Mouse (Mus musculus): Measurements from ENCODE around the gene Hes5. TPM values are rescaled to one million over a fixed set of nuclear protein-coding genes. Genes with fewer than 3 reads are reported as not detected.
A peak's percentile ranks its signal among the peaks of the same experiment; 100 is the strongest.

The Hes5 gene
- polyA plus RNA-seq, 2 experiments: 0.04 TPM; not detected in 1

DNA sequence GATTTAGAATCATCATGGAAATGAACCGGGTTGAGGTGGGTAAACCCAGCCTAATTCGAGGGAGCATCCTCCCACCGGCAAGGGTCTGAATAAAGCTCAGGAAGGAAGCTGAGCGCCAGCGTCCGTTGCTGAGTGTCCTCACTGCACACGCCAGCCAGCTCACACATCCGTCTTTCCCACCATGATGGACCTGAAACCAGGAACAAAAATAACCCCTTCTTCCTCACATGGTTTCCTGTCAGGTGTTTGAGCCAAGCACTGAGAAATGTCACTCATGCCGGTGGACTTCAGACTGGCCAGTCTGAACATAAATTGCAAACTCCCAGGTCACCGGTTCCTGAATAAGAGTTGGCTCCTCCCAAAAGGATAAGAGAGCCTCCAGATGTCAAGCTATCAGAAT, 45.4 kb upstream of the Hes5 start:
- Histone ChIP-seq H3K4me3 (ENCODE audit: insufficient read depth in 1 of 2, low read depth in 2 of 2, low read length in 2 of 2) (no peak overlapping the region), H3K4me1 (replicated peaks; ENCODE audit: control insufficient read depth in 2 of 2, insufficient read depth in 2 of 2, low read length in 1 of 2) (peaks cover 60 to 72% of the 10 kb centered on the region in 2 experiments), H3K27ac (peak overlapping the region; percentile 97), H3K36me3 (replicated peaks; ENCODE audit: control insufficient read depth, insufficient read depth, low read depth) (peaks cover 49% of the 10 kb centered on the region), H3K4me2 (ENCODE audit: low read depth) (peak overlapping the region; percentile 6; the same call in 1 of the 2 replicates), H3K9ac (replicated peaks) (no peak overlapping the region; the same call in 1 of the 2 replicates), H3K9me3 (ENCODE audit: control insufficient read depth, low read length) (no peaks in the 10 kb centered on the region), H3K27me3 (ENCODE audit: control insufficient read depth, insufficient read depth, low read length) (no peaks in the 10 kb centered on the region)
- WGBS (ENCODE audit: insufficient replicate concordance): 34% methylated on average over 10 of the region's 10 CpGs
- no peak for ATAC-seq (ENCODE audit: insufficient read depth)
- no peak for TF ChIP-seq EP300 (IDR thresholded peaks at IDR 0.05; ENCODE audit: low read depth)
- no peak for TF ChIP-seq CTCF (IDR thresholded peaks at IDR 0.05; ENCODE audit: low read depth)
- DNase-seq (ENCODE audit: low read depth in 3 of 3, low spot score in 3 of 3): no peak

GRCm38 (mm10) chr4:154916662-154917061, 44.1 kb upstream of the Hes5 start:
- Histone ChIP-seq H3K4me1 (replicated peaks; ENCODE audit: control insufficient read depth in 2 of 2, insufficient read depth in 2 of 2, low read length in 1 of 2) (peaks cover 50 to 61% of the 10 kb centered on the region in 2 experiments), H3K9ac (replicated peaks) (no peak overlapping the region), H3K4me3 (ENCODE audit: insufficient read depth in 1 of 2, low read depth in 2 of 2, low read length in 2 of 2) (no peak overlapping the region), H3K27me3 (ENCODE audit: control insufficient read depth, insufficient read depth, low read length) (no peaks in the 10 kb centered on the region), H3K36me3 (replicated peaks; ENCODE audit: control insufficient read depth, insufficient read depth, low read depth) (peaks cover 61% of the 10 kb centered on the region), H3K9me3 (ENCODE audit: control insufficient read depth, low read length) (no peaks in the 10 kb centered on the region), H3K4me2 (ENCODE audit: low read depth) (no peak overlapping the region), H3K27ac (peak overlapping the region; percentile 97)
- no peak for DNase-seq (ENCODE audit: low read depth in 3 of 3, low spot score in 3 of 3)
- TF ChIP-seq CTCF (IDR thresholded peaks at IDR 0.05; ENCODE audit: low read depth): no peak
- no peak; the same call in 1 of the 2 replicates for TF ChIP-seq EP300 (IDR thresholded peaks at IDR 0.05; ENCODE audit: low read depth)
- ATAC-seq (ENCODE audit: insufficient read depth): peak; percentile 26
- WGBS (ENCODE audit: insufficient replicate concordance): 38% methylated on average over 4 of the region's 4 CpGs

- peak overlapping the region; percentile 76 for H3K4me2 ChIP-seq (ENCODE audit: low read depth)
- WGBS (ENCODE audit: insufficient replicate concordance): 91% methylated on average over 4 of the region's 4 CpGs
- peak overlapping the region; percentile 5 to 30 for H3K4me3 ChIP-seq (ENCODE audit: insufficient read depth in 1 of 2, low read depth in 2 of 2, low read length in 2 of 2)
- H3K4me1 ChIP-seq (replicated peaks; ENCODE audit: control insufficient read depth in 2 of 2, insufficient read depth in 2 of 2, low read length in 1 of 2): peaks cover 27 to 42% of the 10 kb centered on the region in 2 experiments
- no peak overlapping the region for H3K27ac ChIP-seq
- no peaks in the 10 kb centered on the region for H3K27me3 ChIP-seq (ENCODE audit: control insufficient read depth, insufficient read depth, low read length)
- DNase-seq (ENCODE audit: low read depth in 3 of 3, low spot score in 3 of 3) (no peak), ATAC-seq (ENCODE audit: insufficient read depth) (no peak)
- H3K36me3 ChIP-seq (replicated peaks; ENCODE audit: control insufficient read depth, insufficient read depth, low read depth): peaks cover 89% of the 10 kb centered on the region
- peak overlapping the region; percentile 40 for H3K9ac ChIP-seq (replicated peaks)
- H3K9me3 ChIP-seq (ENCODE audit: control insufficient read depth, low read length): no peaks in the 10 kb centered on the region
- TF ChIP-seq EP300 (IDR thresholded peaks at IDR 0.05; ENCODE audit: low read depth): no peak
- TF ChIP-seq CTCF (IDR thresholded peaks at IDR 0.05; ENCODE audit: low read depth): no peak
Measured at GRCm38 (mm10) chr4:154922291-154922690, 38.4 kb upstream of the Hes5 start.

DNA sequence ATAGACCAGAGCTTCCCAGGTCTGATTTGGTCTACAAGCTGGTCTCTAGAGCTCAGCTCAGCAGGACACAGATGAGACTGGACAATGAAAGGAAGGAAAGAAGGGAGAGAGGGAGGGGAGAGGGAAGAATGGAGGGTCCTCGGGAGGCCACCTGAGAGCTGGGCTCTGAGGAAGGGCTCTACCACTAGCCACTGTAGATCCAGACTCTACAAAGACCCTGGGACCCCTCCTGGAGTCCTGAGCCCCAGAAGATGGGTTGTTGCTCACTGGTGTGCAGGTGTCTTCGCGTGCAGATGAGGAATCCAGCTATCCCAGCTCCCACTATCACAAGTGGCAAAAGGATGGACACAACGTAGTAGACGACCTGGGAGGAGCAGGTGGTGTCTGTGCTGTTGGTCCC, 37.8 kb upstream of the Hes5 start:
- peak overlapping the region; percentile 40 for H3K9ac ChIP-seq (replicated peaks)
- H3K4me1 ChIP-seq (replicated peaks; ENCODE audit: control insufficient read depth in 2 of 2, insufficient read depth in 2 of 2, low read length in 1 of 2): peaks cover 25 to 36% of the 10 kb centered on the region in 2 experiments
- no peaks in the 10 kb centered on the region for H3K9me3 ChIP-seq (ENCODE audit: control insufficient read depth, low read length)
- H3K4me2 ChIP-seq (ENCODE audit: low read depth): peak overlapping the region; percentile 76
- 87% methylated on average over 5 of the region's 5 CpGs for WGBS (ENCODE audit: insufficient replicate concordance)
- DNase-seq (ENCODE audit: low read depth in 3 of 3, low spot score in 3 of 3) (no peak), ATAC-seq (ENCODE audit: insufficient read depth) (no peak)
- peak overlapping the region; percentile 0 to 30; a peak in 2 of 4 replicates for H3K4me3 ChIP-seq (ENCODE audit: insufficient read depth in 1 of 2, low read depth in 2 of 2, low read length in 2 of 2)
- no peak for TF ChIP-seq CTCF (IDR thresholded peaks at IDR 0.05; ENCODE audit: low read depth)
- TF ChIP-seq EP300 (IDR thresholded peaks at IDR 0.05; ENCODE audit: low read depth): no peak
- peaks cover 83% of the 10 kb centered on the region for H3K36me3 ChIP-seq (replicated peaks; ENCODE audit: control insufficient read depth, insufficient read depth, low read depth)
- peak overlapping the region; percentile 11; the same call in 1 of the 2 replicates for H3K27ac ChIP-seq
- H3K27me3 ChIP-seq (ENCODE audit: control insufficient read depth, insufficient read depth, low read length): no peaks in the 10 kb centered on the region

DNA sequence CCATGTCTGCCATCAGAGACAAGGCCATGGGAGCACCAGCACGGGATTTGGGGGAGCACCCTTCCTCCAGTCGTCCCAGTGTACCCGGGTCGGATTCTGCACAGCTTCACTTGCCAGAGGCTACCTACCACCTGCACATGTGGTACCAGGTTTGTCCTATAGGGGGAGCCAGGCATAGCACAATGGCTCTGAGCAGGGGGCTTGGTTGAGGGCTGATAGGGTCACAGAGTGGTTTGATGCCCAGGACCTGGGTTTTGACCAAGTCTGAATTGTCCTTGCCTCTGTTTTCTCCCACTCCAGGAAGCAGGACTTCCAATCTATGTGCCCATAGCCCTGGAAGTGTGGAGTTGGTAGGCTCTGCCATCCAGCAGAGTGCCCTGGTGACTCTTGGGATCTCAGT, 35.3 kb upstream of the Hes5 start:
- peak overlapping the region; percentile 76 for H3K4me2 ChIP-seq (ENCODE audit: low read depth)
- no peaks in the 10 kb centered on the region for H3K27me3 ChIP-seq (ENCODE audit: control insufficient read depth, insufficient read depth, low read length)
- H3K36me3 ChIP-seq (replicated peaks; ENCODE audit: control insufficient read depth, insufficient read depth, low read depth): peaks cover 62% of the 10 kb centered on the region
- H3K27ac ChIP-seq: peak overlapping the region; percentile 42
- TF ChIP-seq EP300 (IDR thresholded peaks at IDR 0.05; ENCODE audit: low read depth) (no peak), CTCF (IDR thresholded peaks at IDR 0.05; ENCODE audit: low read depth) (peak; percentile 94)
- peak overlapping the region; percentile 97 for H3K9ac ChIP-seq (replicated peaks)
- peaks cover 44 to 53% of the 10 kb centered on the region in 2 experiments for H3K4me1 ChIP-seq (replicated peaks; ENCODE audit: control insufficient read depth in 2 of 2, insufficient read depth in 2 of 2, low read length in 1 of 2)
- no peaks in the 10 kb centered on the region for H3K9me3 ChIP-seq (ENCODE audit: control insufficient read depth, low read length)
- DNase-seq (ENCODE audit: low read depth in 3 of 3, low spot score in 3 of 3): no peak
- ATAC-seq (ENCODE audit: insufficient read depth): no peak
- 48% methylated on average over 4 of the region's 4 CpGs for WGBS (ENCODE audit: insufficient replicate concordance)
- peak overlapping the region; percentile 90 to 95 for H3K4me3 ChIP-seq (ENCODE audit: insufficient read depth in 1 of 2, low read depth in 2 of 2, low read length in 2 of 2)
